Mouse (Mus musculus): ENCODE data around the gene Evx2.

Gene Evx2

GRCm38 (mm10) chr2:74663291-74663925 is 4.1 kb upstream of the Evx2 start:
- DNase-seq (ENCODE audit: low spot score) = no peak

- DNase-seq (ENCODE audit: low spot score) = no peak
Observed at GRCm38 (mm10) chr2:74661685-74662084, 2.3 kb upstream of the Evx2 start.

GRCm38 (mm10) chr2:74660421-74661375 is 1.3 kb upstream of the Evx2 start:
- no peak for DNase-seq (ENCODE audit: low spot score)

GRCm38 (mm10) chr2:74658667-74659371 is 538 bp downstream of the Evx2 start:
- DNase-seq (ENCODE audit: low spot score) = no peak

GRCm38 (mm10) chr2:74658024-74658666 is 1.2 kb downstream of the Evx2 start:
- no peak for DNase-seq (ENCODE audit: low spot score)

GRCm38 (mm10) chr2:74657251-74658023 is 1.9 kb downstream of the Evx2 start:
- no peak for DNase-seq (ENCODE audit: low spot score)

GRCm38 (mm10) chr2:74656632-74657021 is 2.7 kb downstream of the Evx2 start:
- DNase-seq (ENCODE audit: low spot score) = no peak

- no peak for DNase-seq (ENCODE audit: low spot score)
Observed at GRCm38 (mm10) chr2:74655821-74656631, 3.3 kb downstream of the Evx2 start.

- no peak for DNase-seq (ENCODE audit: low spot score)
Observed at GRCm38 (mm10) chr2:74655420-74655781, 4.0 kb downstream of the Evx2 start.

GRCm38 (mm10) chr2:74654743-74655419 is 4.5 kb downstream of the Evx2 start:
- no peak for DNase-seq (ENCODE audit: low spot score)

GRCm38 (mm10) chr2:74653781-74654535 is 5.4 kb downstream of the Evx2 start:
- no peak for DNase-seq (ENCODE audit: low spot score)

GRCm38 (mm10) chr2:74652996-74653340 is 6.4 kb downstream of the Evx2 start:
- no peak for DNase-seq (ENCODE audit: low spot score)

- no peak for DNase-seq (ENCODE audit: low spot score)
Observed at GRCm38 (mm10) chr2:74647082-74647864, 12.1 kb downstream of the Evx2 start.

GRCm38 (mm10) chr2:74645631-74646030 is 13.7 kb downstream of the Evx2 start:
- DNase-seq (ENCODE audit: low spot score) = no peak

- DNase-seq (ENCODE audit: low spot score) = no peak
Observed at GRCm38 (mm10) chr2:74642431-74642830, 16.9 kb downstream of the Evx2 start.

- DNase-seq (ENCODE audit: low spot score) = no peak
Observed at GRCm38 (mm10) chr2:74635412-74635811, 23.9 kb downstream of the Evx2 start.

GRCm38 (mm10) chr2:74620368-74620767 is 39.0 kb downstream of the Evx2 start:
- DNase-seq (ENCODE audit: low spot score) = no peak

GRCm38 (mm10) chr2:74619676-74620246 is 39.6 kb downstream of the Evx2 start:
- no peak for DNase-seq (ENCODE audit: low spot score)

All from urinary bladder, postnatal 10 days (tissue).